Mouse (Mus musculus) hindbrain, embryonic 13.5 days (tissue): ENCODE measurements around the gene Nt5c3b. TPM values are rescaled to one million over a fixed set of nuclear protein-coding genes. Genes with fewer than 3 reads are reported as not detected.

Experiments
- ATAC-seq: fragments of 200-750 bp; cut with Nextera tagmentation; 2 replicates; pipeline ENCODE4 v1.8.0; 2017; ENCODE audit warnings: moderate TSS enrichment; ENCODE audit not compliant: low FRiP score
- H3K27ac ChIP-seq: fragments of 300-500 bp; sonication (generic); 2 replicates; pipeline ENCODE4 v1.5.1; 2015; ENCODE audit warnings: inconsistent platforms, mild to moderate bottlenecking, moderate library complexity
- H3K27me3 ChIP-seq: fragments of 300-500 bp; sonication (generic); 2 replicates; pipeline ENCODE4 v1.6.1; 2015; ENCODE audit warnings: mild to moderate bottlenecking, inconsistent platforms
- H3K36me3 ChIP-seq: fragments of 300-500 bp; sonication (generic); 2 replicates; pipeline ENCODE4 v1.6.1; 2015; ENCODE audit warnings: mild to moderate bottlenecking, inconsistent platforms
- H3K4me1 ChIP-seq: fragments of 300-500 bp; sonication (generic); replicated peaks from 2 replicates; pipeline ENCODE4 v1.6.1; 2015; ENCODE audit warnings: inconsistent platforms
- H3K4me2 ChIP-seq: fragments of 300-500 bp; sonication (generic); 2 replicates; pipeline ENCODE4 v1.6.1; 2015; ENCODE audit warnings: inconsistent platforms, mild to moderate bottlenecking, moderate library complexity
- H3K4me3 ChIP-seq: fragments of 300-500 bp; sonication (generic); 2 replicates; pipeline ENCODE4 v1.5.1; 2015; ENCODE audit warnings: mild to moderate bottlenecking, inconsistent platforms
- H3K9ac ChIP-seq: fragments of 300-500 bp; sonication (generic); 2 replicates; pipeline ENCODE4 v1.6.1; 2015; ENCODE audit warnings: mild to moderate bottlenecking, inconsistent platforms
- H3K9me3 ChIP-seq: fragments of 300-500 bp; sonication (generic); 2 replicates; pipeline ENCODE4 v1.6.1; 2016; ENCODE audit warnings: inconsistent platforms
- WGBS: fragments of 180-500 bp; shearing (Covaris S2); methylation state at CpG from one replicate; pipeline ENCODE4 v1.1.7; 2015; 5-methylcytosine and 5-hydroxymethylcytosine counted together
- polyA plus RNA-seq: library from polyadenylated mRNA; unstranded; fragments of >200 nt; fragmentation: Nextera tagmentation; extraction: Ambion mirVana; gene quantifications from 2 replicates; pipeline ENCODE4 v1.2.1, GENCODE M21; 2015

Nt5c3b gene
- polyA plus RNA-seq, 1 experiment from 2014 or later = 103 TPM

DNA sequence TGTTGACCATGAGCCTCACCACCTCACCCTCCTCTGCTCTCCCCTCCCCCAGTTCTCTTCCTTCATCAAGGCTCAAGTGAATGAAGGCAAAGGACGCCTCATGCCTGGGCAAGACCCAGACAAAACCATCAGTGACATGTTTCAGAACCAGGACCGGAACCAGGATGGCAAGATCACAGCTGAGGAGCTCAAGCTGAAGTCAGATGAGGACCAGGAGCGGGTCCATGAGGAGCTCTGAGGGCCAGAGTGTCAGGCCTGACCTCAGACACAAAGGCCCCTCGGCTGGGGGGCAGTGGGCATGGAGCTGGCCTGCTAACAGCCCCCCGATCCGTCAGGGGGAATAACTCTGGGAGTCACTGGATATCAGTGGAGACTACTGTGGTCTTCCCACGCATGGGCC, 17.8 kb downstream of the Nt5c3b start:
- H3K9me3 ChIP-seq = no peaks in the 10 kb centered on the region
- H3K4me2 ChIP-seq = no peak overlapping the region
- no peak for ATAC-seq
- H3K36me3 ChIP-seq = no peaks in the 10 kb centered on the region; the same call in 1 of the 2 replicates
- H3K9ac ChIP-seq = peak overlapping the region; percentile 24; the same call in 1 of the 2 replicates
- H3K27me3 ChIP-seq = no peaks in the 10 kb centered on the region
- no peak overlapping the region for H3K27ac ChIP-seq
- H3K4me3 ChIP-seq = no peak overlapping the region
- peaks cover 3% of the 10 kb centered on the region; the same call in 1 of the 2 replicates for H3K4me1 ChIP-seq
- WGBS = 89% methylated on average over 7 of the region's 7 CpGs

GRCm38 (mm10) chr11:100421537-100421936, 20.1 kb downstream of the Nt5c3b start:
- Histone ChIP-seq H3K4me3 (no peak overlapping the region), H3K27ac (no peak overlapping the region), H3K9me3 (no peaks in the 10 kb centered on the region), H3K4me2 (no peak overlapping the region), H3K27me3 (peaks cover 9% of the 10 kb centered on the region), H3K9ac (no peak overlapping the region), H3K36me3 (no peaks in the 10 kb centered on the region; the same call in 1 of the 2 replicates), H3K4me1 (peaks cover 3% of the 10 kb centered on the region; the same call in 1 of the 2 replicates)
- WGBS = 32% methylated on average over 8 of the region's 8 CpGs
- no peak for ATAC-seq

DNA sequence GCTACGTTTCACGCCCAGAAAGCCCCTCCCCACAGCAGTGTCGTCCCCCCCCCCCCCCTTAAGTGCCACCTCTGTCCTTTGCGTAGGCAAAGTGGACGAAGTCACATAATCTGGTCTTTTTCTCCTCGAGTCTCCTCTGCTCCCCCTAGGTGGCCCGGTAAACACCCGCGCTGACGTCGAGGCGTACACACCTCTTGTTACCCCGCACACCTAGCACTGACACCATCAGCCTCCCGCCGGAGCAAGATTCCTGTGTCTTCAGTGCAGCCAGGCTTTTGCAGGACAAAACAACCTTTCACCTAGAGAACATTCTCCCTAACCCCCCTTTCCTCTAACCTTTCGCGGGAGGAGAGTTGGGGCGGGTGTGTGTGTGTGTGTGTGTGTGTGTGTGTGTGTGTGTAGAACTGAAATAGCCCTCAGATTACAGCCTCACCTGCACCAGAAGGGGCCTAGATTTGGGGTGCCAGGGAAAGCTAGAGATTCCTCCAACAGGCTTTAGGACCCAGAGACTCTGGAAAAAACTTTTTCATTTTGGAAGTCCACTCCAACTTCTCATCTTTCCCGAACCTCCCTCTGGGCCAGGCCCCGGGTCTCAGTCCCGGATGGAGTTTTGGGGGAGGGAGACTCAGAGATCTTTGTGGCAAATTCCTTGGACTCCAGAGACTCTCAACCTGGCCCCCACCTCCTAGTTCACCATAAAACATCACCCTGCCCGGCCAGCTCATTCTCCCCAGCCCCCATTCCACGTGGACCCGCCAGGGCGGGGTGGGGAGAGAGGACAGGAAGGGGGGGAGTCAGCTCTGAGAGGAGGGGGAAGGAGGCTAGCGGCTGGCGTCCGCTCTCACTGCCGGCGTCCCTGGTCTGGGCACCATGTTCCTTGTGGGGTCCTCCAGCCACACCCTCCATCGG, 26.4 kb downstream of the Nt5c3b start, which contains the start of gene Fkbp10:
TSS of gene Fkbp10 (plus strand) at position 784 of the 909 bp plus-strand sequence.
- WGBS = 1% methylated on average over 30 of the region's 31 CpGs
- H3K4me1 ChIP-seq = peaks cover 40% of the 10 kb centered on the region
- H3K9ac ChIP-seq = peak within 1 kb of the TSS; percentile 80
- H3K4me3 ChIP-seq = peak within 1 kb of the TSS; percentile 63
- peaks cover 4% of the 10 kb centered on the region; the same call in 1 of the 2 replicates for H3K36me3 ChIP-seq
- peak within 1 kb of the TSS; percentile 79 for H3K27ac ChIP-seq
- H3K4me2 ChIP-seq = peak within 1 kb of the TSS; percentile 65
- H3K9me3 ChIP-seq = no peaks in the 10 kb centered on the region
- H3K27me3 ChIP-seq = peaks cover 46% of the 10 kb centered on the region
- peak; percentile 64 for ATAC-seq

DNA sequence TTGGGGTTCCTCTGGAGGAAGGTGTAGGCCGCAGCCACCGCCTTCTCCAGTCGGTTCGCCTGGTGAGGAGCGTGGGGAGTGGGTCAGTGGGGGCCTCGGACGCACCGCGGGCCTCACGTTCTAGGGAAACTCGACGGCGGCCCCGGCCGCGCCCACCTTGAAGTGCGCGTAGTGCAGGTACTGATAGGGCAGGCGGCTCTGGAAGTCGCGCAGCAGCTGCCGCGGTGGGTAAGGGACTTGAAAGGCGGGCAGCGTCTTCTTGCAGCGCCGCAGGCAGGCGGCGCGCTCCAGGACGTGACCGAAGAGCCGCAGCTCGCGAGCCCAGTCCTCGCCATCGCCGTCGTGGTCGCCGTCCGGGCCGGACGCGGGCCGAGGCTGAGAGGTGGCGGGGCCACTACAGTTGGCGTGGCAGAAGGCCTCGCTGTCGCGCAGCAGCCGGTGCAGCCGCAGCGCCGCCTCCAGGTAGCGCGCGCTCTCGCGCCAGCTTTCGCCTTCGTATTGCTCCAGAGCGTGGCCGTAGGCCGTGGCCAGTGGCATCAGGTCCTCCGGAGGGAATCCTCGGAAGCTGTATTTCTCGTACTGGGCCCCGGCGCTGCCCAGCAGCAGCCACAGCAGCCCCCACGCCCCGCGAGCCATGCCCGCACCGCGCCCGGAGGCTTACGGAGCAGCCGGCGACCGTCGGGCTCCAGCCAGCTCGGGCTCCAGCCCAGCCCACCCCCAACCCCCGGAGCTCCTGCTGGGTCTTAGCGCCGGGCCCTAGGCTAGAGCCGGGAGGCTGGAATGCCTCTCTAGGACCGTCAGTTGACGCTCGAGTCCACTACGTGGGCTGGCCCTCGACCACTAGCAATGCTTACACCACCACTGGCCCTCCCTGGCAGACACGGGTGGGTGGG, 27.3 kb downstream of the Nt5c3b start, which contains the start of gene P3h4:
TSS of gene P3h4 (minus strand) at position 816 of the 893 bp plus-strand sequence.
- H3K9ac ChIP-seq = peak within 1 kb of the TSS; percentile 80
- H3K36me3 ChIP-seq = peaks cover 4% of the 10 kb centered on the region; the same call in 1 of the 2 replicates
- no peaks in the 10 kb centered on the region for H3K9me3 ChIP-seq
- 2% methylated on average over 91 of the region's 93 CpGs for WGBS
- H3K27ac ChIP-seq = peak within 1 kb of the TSS; percentile 79
- H3K4me3 ChIP-seq = peak within 1 kb of the TSS; percentile 63
- peaks cover 46% of the 10 kb centered on the region for H3K27me3 ChIP-seq
- peaks cover 40% of the 10 kb centered on the region for H3K4me1 ChIP-seq
- peak within 1 kb of the TSS; percentile 65 for H3K4me2 ChIP-seq
- peak; percentile 93 for ATAC-seq

DNA sequence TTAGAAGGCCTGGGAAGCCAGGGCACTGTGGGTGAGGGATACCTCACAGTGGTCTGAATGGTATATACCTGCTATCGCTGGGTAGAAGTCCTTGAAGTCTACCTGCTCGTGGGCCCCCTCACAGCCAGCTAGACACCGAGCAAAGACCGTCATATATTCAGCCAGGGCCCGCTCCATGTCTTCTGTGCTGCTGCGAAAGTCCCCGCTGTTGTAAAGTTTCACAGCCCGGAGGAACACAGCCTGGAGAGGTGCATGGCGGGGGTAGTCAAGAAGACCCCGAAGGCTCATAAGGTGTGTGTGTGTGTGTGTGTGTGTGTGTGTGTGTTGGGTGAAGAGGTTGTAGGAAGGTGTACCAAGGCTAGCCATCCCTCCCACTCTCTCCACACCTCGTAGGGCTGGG, 28.1 kb downstream of the Nt5c3b start:
- Histone ChIP-seq H3K36me3 (peaks cover 4% of the 10 kb centered on the region; the same call in 1 of the 2 replicates), H3K27ac (no peak overlapping the region), H3K9me3 (no peaks in the 10 kb centered on the region), H3K4me2 (peak overlapping the region; percentile 65), H3K9ac (peak overlapping the region; percentile 80), H3K4me3 (peak overlapping the region; percentile 63), H3K27me3 (peaks cover 46% of the 10 kb centered on the region), H3K4me1 (peaks cover 40% of the 10 kb centered on the region)
- 79% methylated on average over 11 of the region's 11 CpGs for WGBS
- no peak for ATAC-seq

- Histone ChIP-seq H3K4me2 (no peak overlapping the region), H3K27ac (no peak overlapping the region), H3K4me1 (peaks cover 40% of the 10 kb centered on the region), H3K36me3 (peaks cover 4% of the 10 kb centered on the region; the same call in 1 of the 2 replicates), H3K9ac (no peak overlapping the region), H3K4me3 (no peak overlapping the region), H3K9me3 (no peaks in the 10 kb centered on the region), H3K27me3 (peaks cover 38% of the 10 kb centered on the region)
- no peak for ATAC-seq
- WGBS = 87% methylated on average over 11 of the region's 11 CpGs
These were observed 29.9 kb downstream of the Nt5c3b start for GRCm38 (mm10) chr11:100411736-100412135.

GRCm38 (mm10) chr11:100409686-100410085, 31.9 kb downstream of the Nt5c3b start:
- WGBS = 80% methylated on average over 3 of the region's 3 CpGs
- no peak for ATAC-seq

GRCm38 (mm10) chr11:100408835-100409462, 32.7 kb downstream of the Nt5c3b start:
- Histone ChIP-seq H3K4me3 (no peak overlapping the region), H3K4me2 (no peak overlapping the region), H3K27me3 (peaks cover 16% of the 10 kb centered on the region), H3K36me3 (peaks cover 4% of the 10 kb centered on the region; the same call in 1 of the 2 replicates), H3K9ac (no peak overlapping the region), H3K4me1 (peaks cover 24% of the 10 kb centered on the region), H3K9me3 (no peaks in the 10 kb centered on the region), H3K27ac (no peak overlapping the region)
- WGBS = 93% methylated on average over 12 of the region's 12 CpGs
- no peak for ATAC-seq

More at GRCm38 (mm10) chr11:100409686-100410085, 31.9 kb downstream of the Nt5c3b start:
- H3K9me3 ChIP-seq = no peaks in the 10 kb centered on the region
- peaks cover 29% of the 10 kb centered on the region for H3K4me1 ChIP-seq
- no peak overlapping the region for H3K9ac ChIP-seq
- no peak overlapping the region for H3K4me3 ChIP-seq
- H3K36me3 ChIP-seq = peaks cover 4% of the 10 kb centered on the region; the same call in 1 of the 2 replicates
- no peak overlapping the region for H3K27ac ChIP-seq
- H3K4me2 ChIP-seq = no peak overlapping the region
- H3K27me3 ChIP-seq = peaks cover 18% of the 10 kb centered on the region

DNA sequence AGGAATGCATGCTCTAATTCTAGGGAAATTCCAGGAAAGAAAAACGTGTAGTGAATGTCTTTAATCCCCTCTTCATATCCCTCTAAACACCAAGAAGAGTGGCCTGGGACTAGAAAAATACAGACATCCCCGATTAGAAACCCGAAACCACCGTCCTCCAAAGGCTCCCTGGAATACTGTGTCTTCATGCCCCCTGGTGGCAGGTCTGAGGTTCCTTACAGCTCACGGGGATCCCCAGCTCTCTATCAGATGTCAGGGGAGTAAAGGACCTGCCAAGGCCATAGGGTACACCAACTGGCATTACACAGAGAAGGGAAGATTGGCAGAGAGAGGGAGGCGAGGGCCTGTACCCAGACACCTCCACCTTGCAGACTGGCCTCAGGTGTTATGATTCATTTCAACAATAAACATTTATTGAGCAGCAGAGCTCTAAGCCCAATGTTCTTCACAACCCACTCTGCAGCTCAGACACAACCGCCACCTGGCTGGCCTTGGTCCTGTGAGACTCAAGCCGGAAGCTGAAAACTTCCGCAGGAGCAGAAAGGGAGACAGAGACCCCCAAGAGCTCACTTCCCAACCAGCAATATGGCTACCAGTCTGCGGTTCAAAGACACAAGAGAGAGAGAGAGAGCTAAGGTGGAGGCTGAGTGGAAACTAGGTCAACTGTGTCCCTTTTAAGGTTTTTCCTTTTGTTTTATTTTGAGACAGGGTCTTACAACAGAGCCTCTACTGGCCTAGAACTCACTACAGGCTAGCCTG, 33.4 kb downstream of the Nt5c3b start:
- Histone ChIP-seq H3K4me2 (no peak overlapping the region), H3K36me3 (peaks cover 4% of the 10 kb centered on the region; the same call in 1 of the 2 replicates), H3K4me1 (peaks cover 17% of the 10 kb centered on the region), H3K9me3 (no peaks in the 10 kb centered on the region), H3K4me3 (no peak overlapping the region), H3K9ac (no peak overlapping the region), H3K27ac (no peak overlapping the region; the same call in 1 of the 2 replicates), H3K27me3 (peaks cover 9% of the 10 kb centered on the region)
- ATAC-seq = no peak
- WGBS = 45% methylated on average over 10 of the region's 10 CpGs

- ATAC-seq = no peak
These were observed 34.5 kb downstream of the Nt5c3b start for GRCm38 (mm10) chr11:100406995-100407705.

More at GRCm38 (mm10) chr11:100406995-100407705, 34.5 kb downstream of the Nt5c3b start:
- peaks cover 9% of the 10 kb centered on the region for H3K4me1 ChIP-seq
- H3K9ac ChIP-seq = no peak overlapping the region
- H3K9me3 ChIP-seq = no peaks in the 10 kb centered on the region
- peaks cover 4% of the 10 kb centered on the region; the same call in 1 of the 2 replicates for H3K36me3 ChIP-seq
- H3K4me2 ChIP-seq = no peak overlapping the region
- H3K27ac ChIP-seq = no peak overlapping the region
- no peaks in the 10 kb centered on the region for H3K27me3 ChIP-seq
- WGBS = 85% methylated on average over 5 of the region's 5 CpGs
- no peak overlapping the region for H3K4me3 ChIP-seq
